Mouse (Mus musculus): ENCODE results near the gene Gm26602. TPM values are rescaled to one million over a fixed set of nuclear protein-coding genes. Genes with fewer than 3 reads are reported as not detected.

Gm26602 gene
- polyA plus RNA-seq, 1 experiment from 2014 or later = 11.0 TPM

GRCm38 (mm10) chr10:79937775-79938526 is 27.3 kb downstream of the Gm26602 start:
- Histone ChIP-seq H3K36me3 (peaks cover 73% of the 10 kb centered on the region), H3K27ac (peak overlapping the region; percentile 71), H3K9ac (no peak overlapping the region), H3K4me2 (peak overlapping the region; percentile 15; the same call in 1 of the 2 replicates), H3K27me3 (replicated peaks) (no peaks in the 10 kb centered on the region), H3K4me3 (no peak overlapping the region), H3K4me1 (peaks cover 90% of the 10 kb centered on the region), H3K9me3 (replicated peaks) (no peaks in the 10 kb centered on the region)
- ATAC-seq = peak; percentile 44
- 70% methylated on average over 11 of the region's 11 CpGs for WGBS (ENCODE audit: insufficient replicate concordance)

- Histone ChIP-seq H3K4me1 (peaks cover 90% of the 10 kb centered on the region), H3K36me3 (peaks cover 55% of the 10 kb centered on the region), H3K27me3 (replicated peaks) (no peaks in the 10 kb centered on the region), H3K9me3 (replicated peaks) (no peaks in the 10 kb centered on the region), H3K4me3 (no peak overlapping the region), H3K4me2 (no peak overlapping the region), H3K27ac (peak overlapping the region; percentile 10; the same call in 1 of the 2 replicates), H3K9ac (no peak overlapping the region)
- no peak for ATAC-seq
- WGBS (ENCODE audit: insufficient replicate concordance) = 32% methylated on average over 7 of the region's 7 CpGs
These were observed 30.1 kb downstream of the Gm26602 start for GRCm38 (mm10) chr10:79940749-79941148.

- Histone ChIP-seq H3K9me3 (replicated peaks) (no peaks in the 10 kb centered on the region), H3K36me3 (peaks cover 40% of the 10 kb centered on the region), H3K27me3 (replicated peaks) (no peaks in the 10 kb centered on the region), H3K9ac (0 out of 2 replicates have a peak overlapping the region, but pooled peaks have one; percentile 47), H3K4me3 (no peak overlapping the region), H3K27ac (peak overlapping the region; percentile 91; the same call in 1 of the 2 replicates), H3K4me1 (peaks cover 89% of the 10 kb centered on the region), H3K4me2 (peak overlapping the region; percentile 35; the same call in 1 of the 2 replicates)
- 67% methylated on average over 1 of the region's 1 CpGs for WGBS (ENCODE audit: insufficient replicate concordance)
- no peak for ATAC-seq
These were observed 32.3 kb downstream of the Gm26602 start for GRCm38 (mm10) chr10:79942988-79943387.

- WGBS (ENCODE audit: insufficient replicate concordance) = 48% methylated on average over 9 of the region's 9 CpGs
- peak overlapping the region; percentile 47; the same call in 1 of the 2 replicates for H3K9ac ChIP-seq
These were observed 32.8 kb downstream of the Gm26602 start for GRCm38 (mm10) chr10:79943471-79943901.

GRCm38 (mm10) chr10:79945507-79946234 is 35.0 kb downstream of the Gm26602 start:
- peak overlapping the region; percentile 62 for H3K9ac ChIP-seq
- peaks cover 82% of the 10 kb centered on the region for H3K4me1 ChIP-seq
- WGBS (ENCODE audit: insufficient replicate concordance) = 47% methylated on average over 16 of the region's 16 CpGs
- peak overlapping the region; percentile 91 for H3K27ac ChIP-seq
- no peaks in the 10 kb centered on the region for H3K27me3 ChIP-seq (replicated peaks)
- peaks cover 54% of the 10 kb centered on the region for H3K36me3 ChIP-seq
- no peaks in the 10 kb centered on the region for H3K9me3 ChIP-seq (replicated peaks)
- ATAC-seq = peak; percentile 9; the same call in 1 of the 2 replicates
- peak overlapping the region; percentile 13; the same call in 1 of the 2 replicates for H3K4me3 ChIP-seq
- H3K4me2 ChIP-seq = peak overlapping the region; percentile 67

More at GRCm38 (mm10) chr10:79943471-79943901, 32.8 kb downstream of the Gm26602 start:
- H3K4me2 ChIP-seq = peak overlapping the region; percentile 35
- peak overlapping the region; percentile 91 for H3K27ac ChIP-seq
- H3K36me3 ChIP-seq = peaks cover 39% of the 10 kb centered on the region
- H3K27me3 ChIP-seq (replicated peaks) = no peaks in the 10 kb centered on the region
- peaks cover 88% of the 10 kb centered on the region for H3K4me1 ChIP-seq
- H3K4me3 ChIP-seq = no peak overlapping the region
- H3K9me3 ChIP-seq (replicated peaks) = no peaks in the 10 kb centered on the region
- ATAC-seq = no peak

- Histone ChIP-seq H3K9ac (peak overlapping the region; percentile 62), H3K4me1 (peaks cover 72% of the 10 kb centered on the region), H3K9me3 (replicated peaks) (no peaks in the 10 kb centered on the region), H3K4me2 (peak overlapping the region; percentile 67), H3K4me3 (peak overlapping the region; percentile 30), H3K27ac (peak overlapping the region; percentile 91), H3K27me3 (replicated peaks) (no peaks in the 10 kb centered on the region), H3K36me3 (peaks cover 54% of the 10 kb centered on the region)
- peak; percentile 78 for ATAC-seq
- WGBS (ENCODE audit: insufficient replicate concordance) = 6% methylated on average over 7 of the region's 7 CpGs
These were observed 36.2 kb downstream of the Gm26602 start for GRCm38 (mm10) chr10:79946752-79947322.

- WGBS (ENCODE audit: insufficient replicate concordance) = 58% methylated on average over 6 of the region's 6 CpGs
- Histone ChIP-seq H3K36me3 (peaks cover 50% of the 10 kb centered on the region), H3K9me3 (replicated peaks) (no peaks in the 10 kb centered on the region), H3K27ac (peak overlapping the region; percentile 91), H3K27me3 (replicated peaks) (no peaks in the 10 kb centered on the region), H3K4me3 (no peak overlapping the region), H3K4me2 (peak overlapping the region; percentile 67), H3K4me1 (peaks cover 67% of the 10 kb centered on the region), H3K9ac (no peak overlapping the region)
- ATAC-seq = no peak
These were observed 36.8 kb downstream of the Gm26602 start for GRCm38 (mm10) chr10:79947502-79947901.

- no peaks in the 10 kb centered on the region for H3K27me3 ChIP-seq (replicated peaks)
- ATAC-seq = no peak
- WGBS (ENCODE audit: insufficient replicate concordance) = 78% methylated on average over 4 of the region's 4 CpGs
- H3K36me3 ChIP-seq = peaks cover 52% of the 10 kb centered on the region
- peaks cover 48% of the 10 kb centered on the region for H3K4me1 ChIP-seq
- H3K4me2 ChIP-seq = no peak overlapping the region
- no peak overlapping the region for H3K4me3 ChIP-seq
- H3K27ac ChIP-seq = 0 out of 2 replicates have a peak overlapping the region, but pooled peaks have one; percentile 11
- H3K9me3 ChIP-seq (replicated peaks) = no peaks in the 10 kb centered on the region
- H3K9ac ChIP-seq = no peak overlapping the region
These were observed 39.2 kb downstream of the Gm26602 start for GRCm38 (mm10) chr10:79949873-79950272.

GRCm38 (mm10) chr10:79950661-79951060 is 40.0 kb downstream of the Gm26602 start:
- Histone ChIP-seq H3K27ac (no peak overlapping the region), H3K27me3 (replicated peaks) (no peaks in the 10 kb centered on the region), H3K4me2 (no peak overlapping the region), H3K4me3 (no peak overlapping the region), H3K9ac (no peak overlapping the region), H3K4me1 (peaks cover 40% of the 10 kb centered on the region), H3K9me3 (replicated peaks) (no peaks in the 10 kb centered on the region), H3K36me3 (peaks cover 52% of the 10 kb centered on the region)
- ATAC-seq = no peak
- 90% methylated on average over 18 of the region's 18 CpGs for WGBS (ENCODE audit: insufficient replicate concordance)

- ATAC-seq = no peak
These were observed 43.3 kb downstream of the Gm26602 start for GRCm38 (mm10) chr10:79953946-79954345.

GRCm38 (mm10) chr10:79955691-79956090 is 45.0 kb downstream of the Gm26602 start:
- H3K27me3 ChIP-seq (replicated peaks) = no peaks in the 10 kb centered on the region
- no peaks in the 10 kb centered on the region for H3K9me3 ChIP-seq (replicated peaks)
- H3K4me3 ChIP-seq = no peak overlapping the region
- no peak for ATAC-seq
- peaks cover 26% of the 10 kb centered on the region for H3K4me1 ChIP-seq
- no peak overlapping the region for H3K4me2 ChIP-seq
- H3K27ac ChIP-seq = no peak overlapping the region
- no peak overlapping the region for H3K9ac ChIP-seq
- 79% methylated on average over 9 of the region's 9 CpGs for WGBS (ENCODE audit: insufficient replicate concordance)
- peaks cover 22% of the 10 kb centered on the region for H3K36me3 ChIP-seq

More at GRCm38 (mm10) chr10:79953946-79954345, 43.3 kb downstream of the Gm26602 start:
- Histone ChIP-seq H3K4me2 (no peak overlapping the region), H3K4me3 (no peak overlapping the region), H3K27me3 (replicated peaks) (no peaks in the 10 kb centered on the region), H3K4me1 (peaks cover 26% of the 10 kb centered on the region), H3K9me3 (replicated peaks) (no peaks in the 10 kb centered on the region), H3K9ac (no peak overlapping the region), H3K27ac (no peak overlapping the region), H3K36me3 (peaks cover 40% of the 10 kb centered on the region)
- WGBS (ENCODE audit: insufficient replicate concordance) = 72% methylated on average over 6 of the region's 6 CpGs
